Mouse (Mus musculus): ENCODE results near the gene Ifrd2.
"Not testable (repeated sequence)": the region's sequence is repeated elsewhere in the genome, so short reads cannot be mapped to it uniquely, and the experiment has no call there.

Ifrd2 gene

DNA sequence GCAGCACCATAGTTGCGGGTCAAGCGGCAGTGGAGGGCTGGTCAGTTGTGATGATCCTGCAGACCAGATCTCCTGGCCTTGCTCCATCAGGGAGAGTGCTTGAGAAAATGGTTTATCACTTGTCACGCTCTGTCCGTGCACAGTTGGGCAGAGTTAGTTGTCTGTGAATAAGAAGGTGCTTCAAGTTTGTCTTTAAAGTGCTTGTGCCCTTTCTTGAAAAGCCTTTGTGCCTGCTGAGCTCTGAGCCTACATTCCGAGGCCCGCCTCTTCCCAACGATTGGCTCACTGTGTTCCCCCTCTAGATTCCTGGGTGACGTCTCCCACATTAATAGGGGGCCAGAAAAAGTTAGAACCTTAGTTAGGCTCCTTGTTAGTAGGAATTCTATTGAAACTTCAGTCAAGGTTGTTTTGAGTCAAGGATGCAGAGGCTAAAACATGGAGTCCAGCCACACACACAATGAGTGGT is 35.5 kb upstream of the Ifrd2 start:
- no peak for DNase-seq (ENCODE audit: low read depth, low spot score)

DNA sequence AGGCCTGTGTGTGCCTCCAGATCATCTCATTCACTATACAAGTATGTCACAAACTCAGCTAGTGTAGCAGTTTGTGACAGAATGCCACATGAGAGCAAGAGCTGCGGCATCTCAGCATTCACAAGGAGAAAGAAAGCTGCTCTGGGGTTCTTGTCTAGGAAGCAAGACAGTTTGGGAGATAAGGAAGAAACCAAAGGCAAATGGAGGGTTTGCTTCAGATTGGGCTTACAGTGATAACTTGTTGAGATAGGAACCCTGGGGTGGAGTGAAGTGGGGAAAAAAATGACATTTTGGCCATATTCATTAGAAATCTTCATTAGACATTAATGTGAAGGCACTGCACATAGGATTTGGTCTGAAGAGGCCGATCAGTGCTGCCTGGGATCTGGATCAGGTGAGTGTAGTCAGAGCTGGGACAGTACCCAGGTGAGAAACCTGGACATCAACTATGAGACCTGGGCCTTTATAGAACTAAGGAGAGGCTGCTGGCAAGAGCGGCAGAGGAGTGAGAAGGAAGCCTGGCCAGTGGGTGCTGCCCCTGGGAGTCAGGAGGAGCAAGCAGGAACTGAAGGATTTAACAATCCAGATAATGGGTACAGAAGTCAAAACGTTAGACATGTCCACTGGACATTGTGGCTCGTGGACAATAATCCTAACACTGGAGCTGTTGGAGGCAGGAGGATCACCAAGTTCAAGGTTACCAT is 34.6 kb upstream of the Ifrd2 start:
- DNase-seq (ENCODE audit: low read depth, low spot score) = no peak

DNA sequence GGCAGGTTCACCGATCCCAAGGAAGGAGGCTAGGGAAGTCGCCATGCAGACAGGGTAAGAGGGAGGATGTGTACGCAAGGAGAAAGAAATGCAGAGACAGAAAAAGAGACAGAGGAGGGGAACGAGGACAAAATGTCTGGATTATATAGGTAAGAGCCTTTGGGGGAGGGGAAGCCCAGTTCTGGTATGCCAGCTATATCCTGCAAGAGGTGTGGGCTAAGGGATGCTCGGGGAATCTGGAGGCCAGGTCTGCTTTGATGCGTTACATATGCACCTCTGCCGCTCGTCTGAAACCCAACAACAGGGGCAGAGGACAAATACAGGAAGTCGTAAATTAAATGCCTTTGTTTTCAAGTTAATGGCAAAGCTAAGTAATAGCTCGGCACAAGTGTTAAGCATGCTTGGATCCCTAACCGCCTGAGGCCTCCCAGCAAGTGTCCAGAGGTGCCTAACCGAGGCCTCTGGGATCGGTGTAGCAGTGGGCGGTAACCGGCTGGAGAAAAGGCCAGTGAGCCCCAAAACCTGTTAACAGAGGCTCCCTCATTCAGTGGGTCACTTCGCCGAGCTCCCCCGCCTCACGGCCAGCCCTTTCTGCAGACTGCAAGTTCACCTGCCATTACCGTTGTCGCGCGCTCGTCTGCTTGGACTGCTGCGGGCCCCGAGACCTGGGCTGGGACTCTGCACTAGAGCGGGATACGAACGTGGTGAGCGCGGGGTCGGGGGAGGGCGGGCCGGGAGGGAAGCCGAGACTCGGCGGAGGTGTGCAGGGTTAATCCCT is 33.7 kb upstream of the Ifrd2 start:
- no peak for DNase-seq (ENCODE audit: low read depth, low spot score)

- peak; percentile 99 for DNase-seq (ENCODE audit: low read depth, low spot score)
Measured at GRCm38 (mm10) chr9:107554319-107554825, 33.1 kb upstream of the Ifrd2 start.

DNA sequence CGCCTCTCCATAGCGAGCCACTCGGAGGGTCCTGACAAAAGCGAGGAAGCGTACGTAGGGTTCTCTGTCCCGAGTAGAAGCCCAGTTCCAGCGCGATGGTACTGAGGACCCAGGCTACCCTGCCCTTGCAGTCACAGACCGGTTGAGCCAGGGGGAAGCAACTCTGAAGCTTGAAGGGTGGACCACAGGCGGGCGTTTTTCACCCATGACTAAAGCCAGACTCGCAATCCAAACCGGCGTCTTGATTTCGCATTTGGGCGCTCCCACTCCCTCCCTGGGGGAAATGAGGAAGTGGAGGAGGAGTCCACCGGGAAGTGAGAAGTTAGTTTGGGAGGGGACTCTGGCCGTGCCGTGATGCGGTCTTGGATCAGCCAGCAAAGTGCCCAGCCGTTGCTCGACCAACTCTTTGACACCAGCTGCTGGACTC is 32.4 kb upstream of the Ifrd2 start:
- peak; percentile 82 for DNase-seq (ENCODE audit: low read depth, low spot score)

DNA sequence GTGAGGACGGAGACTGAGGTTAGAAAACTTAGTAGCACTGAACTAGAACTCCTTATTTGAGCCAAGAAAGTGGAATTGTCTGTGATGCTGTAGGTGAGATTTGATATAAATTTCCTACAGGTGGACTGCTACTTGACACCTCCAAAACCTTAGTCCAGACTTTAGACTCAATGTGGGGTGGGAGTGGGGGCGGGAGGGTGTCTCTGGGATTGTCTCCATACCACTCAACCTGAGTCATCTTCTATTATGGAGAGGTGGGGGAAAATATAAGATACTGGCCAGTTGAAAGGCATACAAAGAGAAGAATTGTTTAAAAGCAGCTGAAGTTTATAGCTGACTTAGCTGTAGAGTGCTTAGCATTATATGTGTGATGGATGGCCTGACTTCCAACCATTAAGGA is 31.7 kb upstream of the Ifrd2 start:
- DNase-seq (ENCODE audit: low read depth, low spot score) = no peak

GRCm38 (mm10) chr9:107556346-107556745 is 31.1 kb upstream of the Ifrd2 start:
- no peak for DNase-seq (ENCODE audit: low read depth, low spot score)

- DNase-seq (ENCODE audit: low read depth, low spot score) = peak; percentile 96
Measured at GRCm38 (mm10) chr9:107563029-107563581, 24.3 kb upstream of the Ifrd2 start, which contains the start of gene Tusc2. Gene Tusc2, plus strand, starts transcription at chr9:107563255.

GRCm38 (mm10) chr9:107565556-107565955 is 21.9 kb upstream of the Ifrd2 start:
- not testable (repeated sequence) for DNase-seq (ENCODE audit: low read depth, low spot score)

DNA sequence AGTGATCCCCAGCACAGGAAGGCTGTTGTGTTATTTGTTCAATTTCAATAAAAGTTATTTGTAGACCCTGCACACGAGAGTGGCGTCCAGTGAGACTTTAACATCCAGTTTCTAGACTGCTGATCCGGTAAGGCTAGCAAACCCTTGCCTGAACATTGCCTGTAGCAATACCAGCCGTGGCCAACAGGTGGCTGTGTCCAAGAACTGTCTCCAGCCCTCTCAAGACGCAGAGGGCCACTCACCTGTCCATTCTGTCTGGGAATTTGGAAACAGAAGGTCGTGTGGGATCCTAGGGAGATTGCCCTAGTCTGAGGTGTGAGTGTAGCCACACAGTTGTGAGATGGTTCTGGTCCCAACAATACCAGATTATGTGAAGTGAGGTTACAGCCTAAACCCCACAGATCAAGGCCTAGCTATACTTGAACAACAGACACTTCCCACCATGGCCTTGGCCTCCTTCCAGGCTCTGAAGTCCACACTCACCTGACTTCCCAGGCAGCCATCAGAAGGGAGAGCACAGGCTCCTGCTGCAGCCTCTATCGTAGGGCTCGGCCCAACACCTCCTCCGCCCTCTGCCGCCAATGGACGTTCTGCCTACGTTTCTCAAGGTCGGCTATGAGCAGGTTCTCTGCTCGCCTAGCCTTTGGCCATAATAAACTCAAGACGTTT is 21.3 kb upstream of the Ifrd2 start:
- DNase-seq (ENCODE audit: low read depth, low spot score) = peak; percentile 78

GRCm38 (mm10) chr9:107566855-107567254 is 20.6 kb upstream of the Ifrd2 start:
- no peak for DNase-seq (ENCODE audit: low read depth, low spot score)

GRCm38 (mm10) chr9:107567702-107568319 is 19.6 kb upstream of the Ifrd2 start, which contains the start of gene Hyal2:
Gene Hyal2, plus strand, starts transcription at chr9:107567945.
- DNase-seq (ENCODE audit: low read depth, low spot score) = no peak

DNA sequence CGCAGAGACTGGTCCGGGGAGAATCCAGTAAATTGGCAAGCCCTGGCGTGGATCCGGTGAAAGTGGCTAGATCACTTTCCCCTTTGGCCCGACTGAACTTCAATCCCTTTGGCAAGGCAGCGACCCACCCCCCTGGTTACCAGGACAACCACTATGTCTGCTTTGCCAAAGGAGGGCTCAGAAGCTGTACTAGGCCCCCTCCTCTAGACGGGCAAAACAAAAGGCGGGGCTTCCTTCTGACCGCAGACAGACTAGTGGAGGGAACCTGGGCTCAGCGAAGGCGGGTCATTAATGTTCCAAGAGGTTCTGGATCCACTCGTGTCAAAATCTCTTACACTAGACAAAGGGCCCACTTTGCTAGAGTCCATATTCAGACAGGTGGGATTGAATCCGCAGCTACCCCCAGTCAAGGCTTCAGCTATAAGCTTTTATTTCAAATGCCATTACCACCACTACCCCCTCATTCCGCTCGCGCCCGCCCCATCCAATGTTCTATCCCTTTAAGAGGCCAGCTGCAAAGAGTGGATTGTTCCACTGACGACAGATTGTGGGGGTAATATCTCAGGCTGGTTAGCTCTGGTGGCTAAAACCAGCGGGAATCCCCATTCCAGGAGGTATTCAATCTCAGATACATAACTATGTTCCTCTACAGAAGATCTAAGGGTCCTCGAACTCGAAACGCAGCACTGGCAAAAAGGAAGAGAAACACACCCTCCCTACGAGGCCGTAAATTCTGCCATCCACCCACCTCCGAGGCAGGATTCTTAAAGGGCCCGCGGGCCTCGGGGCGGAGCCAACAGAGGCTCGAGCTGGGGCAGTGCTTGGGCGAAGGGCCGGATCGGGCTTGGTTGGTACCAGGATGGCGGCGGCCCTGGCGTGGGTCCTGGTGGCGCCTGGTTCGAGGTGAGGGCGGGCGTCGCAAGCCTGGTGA is 18.8 kb upstream of the Ifrd2 start:
- peak; percentile 95 for DNase-seq (ENCODE audit: low read depth, low spot score)

GRCm38 (mm10) chr9:107569270-107569669 is 18.2 kb upstream of the Ifrd2 start:
- no peak for DNase-seq (ENCODE audit: low read depth, low spot score)

- DNase-seq (ENCODE audit: low read depth, low spot score) = no peak
Measured at GRCm38 (mm10) chr9:107570016-107570415, 17.4 kb upstream of the Ifrd2 start.

DNA sequence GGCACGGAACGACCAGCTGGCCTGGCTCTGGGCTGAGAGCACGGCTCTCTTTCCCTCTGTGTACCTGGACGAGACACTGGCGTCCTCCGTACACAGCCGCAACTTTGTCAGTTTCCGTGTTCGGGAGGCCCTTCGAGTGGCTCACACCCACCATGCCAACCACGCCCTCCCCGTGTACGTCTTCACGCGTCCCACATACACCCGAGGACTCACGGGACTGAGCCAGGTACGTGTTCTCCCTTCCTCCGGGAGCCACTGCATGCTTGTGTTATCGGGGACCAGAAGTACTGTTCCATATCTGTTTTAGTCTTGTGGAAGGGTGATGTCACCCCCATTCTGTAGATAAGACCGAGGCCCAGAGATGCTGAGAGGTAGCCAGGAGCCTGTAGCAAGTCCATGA is 16.6 kb upstream of the Ifrd2 start:
- DNase-seq (ENCODE audit: low read depth, low spot score) = no peak

DNA sequence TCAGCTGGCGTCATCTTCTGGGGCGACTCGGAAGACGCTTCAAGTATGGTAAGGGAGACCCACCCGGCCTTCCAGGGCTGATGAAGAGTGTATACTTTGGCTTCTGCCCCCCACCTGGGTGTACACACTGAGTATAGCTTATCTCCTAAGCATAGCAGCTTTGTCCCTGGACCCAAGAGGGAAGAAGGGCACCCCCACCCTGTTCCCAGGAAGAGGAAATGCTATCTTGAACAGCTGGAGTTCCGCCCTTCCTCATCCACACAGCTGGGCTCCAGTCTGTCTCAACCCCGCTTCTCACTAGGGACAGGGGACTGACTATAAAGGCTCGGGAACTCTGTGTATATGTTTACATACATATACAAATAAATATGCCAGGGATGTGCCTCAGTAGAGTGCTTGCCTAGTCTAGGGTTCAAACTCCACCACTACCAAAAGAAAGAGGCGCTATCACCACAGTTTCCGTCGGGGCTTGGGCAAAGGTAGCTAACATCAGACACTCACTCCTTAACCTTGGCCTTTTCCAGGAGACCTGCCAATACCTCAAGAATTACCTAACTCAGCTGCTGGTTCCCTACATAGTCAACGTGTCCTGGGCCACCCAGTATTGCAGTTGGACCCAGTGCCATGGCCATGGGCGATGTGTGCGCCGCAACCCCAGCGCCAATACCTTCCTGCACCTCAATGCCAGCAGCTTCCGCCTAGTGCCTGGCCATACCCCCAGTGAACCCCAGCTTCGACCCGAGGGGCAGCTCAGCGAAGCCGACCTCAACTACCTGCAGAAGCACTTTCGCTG is 15.7 kb upstream of the Ifrd2 start:
- no peak for DNase-seq (ENCODE audit: low read depth, low spot score)

DNA sequence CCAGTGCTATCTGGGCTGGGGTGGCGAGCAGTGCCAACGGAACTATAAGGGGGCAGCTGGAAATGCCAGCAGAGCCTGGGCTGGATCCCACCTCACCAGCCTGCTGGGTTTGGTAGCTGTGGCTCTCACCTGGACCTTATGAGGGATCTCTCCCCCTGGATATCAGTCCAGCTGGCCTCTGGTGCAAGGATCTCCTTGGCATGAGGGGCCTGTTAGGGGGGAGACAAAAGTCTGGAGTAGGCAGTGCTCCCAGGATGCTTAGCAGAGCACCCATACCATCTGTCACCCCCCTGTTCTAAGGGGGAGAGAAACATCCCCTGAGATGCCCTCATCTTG is 15.1 kb upstream of the Ifrd2 start:
- no peak for DNase-seq (ENCODE audit: low read depth, low spot score)

DNA sequence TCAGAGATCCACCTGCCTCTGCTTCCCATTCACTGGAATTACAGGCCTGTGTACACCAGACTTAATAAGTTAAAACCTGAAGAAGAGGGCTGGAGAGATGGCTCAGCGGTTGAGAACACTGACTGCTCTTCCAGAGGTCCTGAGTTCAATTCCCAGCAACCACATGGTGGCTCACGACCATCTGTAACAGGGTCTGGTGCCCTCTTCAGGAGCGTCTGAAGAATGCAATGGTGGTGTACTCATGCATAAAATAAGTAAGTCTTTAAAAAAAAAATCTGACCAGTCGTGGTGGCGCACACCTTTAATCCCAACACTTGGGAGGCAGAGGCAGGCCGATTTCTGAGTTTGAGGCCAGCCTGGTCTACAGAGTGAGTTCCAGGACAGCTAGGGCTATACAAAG is 13.7 kb upstream of the Ifrd2 start:
- peak; percentile 77 for DNase-seq (ENCODE audit: low read depth, low spot score)

All from ZHBTc4 (cell line).